Mouse (Mus musculus): ENCODE data around the gene Ddah2. TPM values are rescaled to one million over a fixed set of nuclear protein-coding genes. Genes with fewer than 3 reads are reported as not detected.

Gene Ddah2
- polyA plus RNA-seq, 2 experiments: 271 to 358 TPM

DNA sequence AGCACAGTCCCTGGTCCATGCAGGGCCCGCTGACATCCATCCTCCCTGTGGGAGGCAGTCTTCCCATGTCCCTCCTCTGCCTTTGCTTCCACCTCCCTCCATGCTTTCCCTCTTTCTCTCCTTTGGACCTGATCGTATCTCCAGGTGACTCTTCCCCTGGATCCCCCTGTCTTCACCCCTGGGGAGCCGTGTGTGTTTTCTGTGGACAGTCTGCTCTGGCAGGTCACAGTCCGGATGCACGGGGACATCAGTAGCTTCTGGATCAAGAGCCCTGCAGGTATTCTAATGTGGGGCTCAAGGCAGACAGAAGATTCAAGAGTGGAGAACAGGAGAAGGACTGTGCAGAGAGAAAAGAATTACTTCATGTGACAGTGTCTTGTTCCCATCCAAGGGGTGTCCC lies 35.6 kb upstream of the Ddah2 start:
- Histone ChIP-seq H3K36me3 (ENCODE audit: control insufficient read depth, insufficient read depth, low read length) (no peaks in the 10 kb centered on the region), H3K27me3 (ENCODE audit: control insufficient read depth, insufficient read depth, low read length) (no peaks in the 10 kb centered on the region), H3K4me2 (replicated peaks; ENCODE audit: low read depth, low read length, severe bottlenecking) (no peak overlapping the region), H3K4me3 (replicated peaks; ENCODE audit: low read length) (no peak overlapping the region), H3K27ac (replicated peaks; ENCODE audit: low read depth, low read length) (no peak overlapping the region), H3K4me1 (ENCODE audit: control insufficient read depth, insufficient read depth, low read length) (peaks cover 18% of the 10 kb centered on the region), H3K9ac (ENCODE audit: low read depth, low read length, severe bottlenecking) (no peak overlapping the region), H3K9me3 (ENCODE audit: control insufficient read depth, low read length) (no peaks in the 10 kb centered on the region)
- WGBS: 77% methylated on average over 5 of the region's 5 CpGs
- no peak for TF ChIP-seq POLR2A (IDR thresholded peaks at IDR 0.05; ENCODE audit: borderline replicate concordance, extremely low read depth, insufficient read depth, insufficient read length)
- DNase-seq (ENCODE audit: low spot score) (no peak), ATAC-seq (ENCODE audit: low FRiP score, low read depth) (no peak)

DNA sequence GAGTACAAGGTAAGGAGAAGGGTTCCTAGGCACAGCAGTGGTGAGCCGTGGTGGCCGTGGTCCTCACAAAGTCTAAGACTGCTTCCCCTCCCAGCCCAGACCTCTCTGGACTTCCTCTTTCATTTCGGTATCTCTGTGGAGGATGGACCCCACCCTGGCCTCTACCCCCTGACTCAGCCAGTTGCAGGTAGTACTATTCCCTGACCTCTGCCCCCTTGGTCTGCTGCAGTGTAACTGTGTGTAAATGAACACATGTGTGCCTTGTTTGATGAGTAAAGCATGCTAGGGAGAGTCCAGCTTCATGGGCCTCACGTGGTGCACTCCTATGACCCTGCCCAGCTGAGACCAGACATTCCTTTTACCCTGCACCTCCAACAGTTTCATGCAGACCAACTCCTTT lies 35.1 kb upstream of the Ddah2 start:
- no peak overlapping the region for H3K4me3 ChIP-seq (replicated peaks; ENCODE audit: low read length)
- TF ChIP-seq POLR2A (IDR thresholded peaks at IDR 0.05; ENCODE audit: borderline replicate concordance, extremely low read depth, insufficient read depth, insufficient read length): no peak
- H3K4me1 ChIP-seq (ENCODE audit: control insufficient read depth, insufficient read depth, low read length): peaks cover 18% of the 10 kb centered on the region
- DNase-seq (ENCODE audit: low spot score) (no peak), ATAC-seq (ENCODE audit: low FRiP score, low read depth) (no peak)
- no peaks in the 10 kb centered on the region for H3K9me3 ChIP-seq (ENCODE audit: control insufficient read depth, low read length)
- no peak overlapping the region for H3K9ac ChIP-seq (ENCODE audit: low read depth, low read length, severe bottlenecking)
- WGBS: 69% methylated on average over 4 of the region's 4 CpGs
- no peaks in the 10 kb centered on the region for H3K36me3 ChIP-seq (ENCODE audit: control insufficient read depth, insufficient read depth, low read length)
- H3K27me3 ChIP-seq (ENCODE audit: control insufficient read depth, insufficient read depth, low read length): no peaks in the 10 kb centered on the region
- H3K27ac ChIP-seq (replicated peaks; ENCODE audit: low read depth, low read length): no peak overlapping the region
- H3K4me2 ChIP-seq (replicated peaks; ENCODE audit: low read depth, low read length, severe bottlenecking): no peak overlapping the region

DNA sequence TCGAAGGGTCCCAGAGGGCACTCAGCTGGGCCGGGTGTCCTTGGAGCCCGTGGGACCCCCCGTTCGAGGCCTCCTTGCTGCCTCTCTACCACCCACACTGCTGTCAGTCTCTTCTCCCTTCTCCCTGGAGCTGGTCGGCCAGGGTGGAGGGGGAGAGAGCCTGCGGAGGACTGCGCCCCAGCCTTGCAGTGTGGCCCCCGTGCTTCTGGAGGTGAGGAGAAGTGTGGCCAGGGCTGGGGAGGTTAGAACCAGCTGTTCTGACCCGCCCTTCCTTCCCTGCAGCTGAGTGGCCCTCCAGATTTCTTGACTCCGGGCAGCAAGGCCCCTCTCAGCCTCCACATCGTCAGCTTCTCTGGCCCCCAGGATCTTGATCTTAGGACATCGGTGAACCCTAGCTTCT lies 34.6 kb upstream of the Ddah2 start:
- Histone ChIP-seq H3K4me3 (replicated peaks; ENCODE audit: low read length) (no peak overlapping the region), H3K9me3 (ENCODE audit: control insufficient read depth, low read length) (no peaks in the 10 kb centered on the region), H3K4me1 (ENCODE audit: control insufficient read depth, insufficient read depth, low read length) (peaks cover 18% of the 10 kb centered on the region), H3K4me2 (replicated peaks; ENCODE audit: low read depth, low read length, severe bottlenecking) (no peak overlapping the region), H3K9ac (ENCODE audit: low read depth, low read length, severe bottlenecking) (no peak overlapping the region), H3K27ac (replicated peaks; ENCODE audit: low read depth, low read length) (no peak overlapping the region), H3K27me3 (ENCODE audit: control insufficient read depth, insufficient read depth, low read length) (no peaks in the 10 kb centered on the region), H3K36me3 (ENCODE audit: control insufficient read depth, insufficient read depth, low read length) (no peaks in the 10 kb centered on the region)
- 66% methylated on average over 13 of the region's 13 CpGs for WGBS
- no peak for DNase-seq (ENCODE audit: low spot score)
- TF ChIP-seq POLR2A (IDR thresholded peaks at IDR 0.05; ENCODE audit: borderline replicate concordance, extremely low read depth, insufficient read depth, insufficient read length): no peak
- ATAC-seq (ENCODE audit: low FRiP score, low read depth): no peak

DNA sequence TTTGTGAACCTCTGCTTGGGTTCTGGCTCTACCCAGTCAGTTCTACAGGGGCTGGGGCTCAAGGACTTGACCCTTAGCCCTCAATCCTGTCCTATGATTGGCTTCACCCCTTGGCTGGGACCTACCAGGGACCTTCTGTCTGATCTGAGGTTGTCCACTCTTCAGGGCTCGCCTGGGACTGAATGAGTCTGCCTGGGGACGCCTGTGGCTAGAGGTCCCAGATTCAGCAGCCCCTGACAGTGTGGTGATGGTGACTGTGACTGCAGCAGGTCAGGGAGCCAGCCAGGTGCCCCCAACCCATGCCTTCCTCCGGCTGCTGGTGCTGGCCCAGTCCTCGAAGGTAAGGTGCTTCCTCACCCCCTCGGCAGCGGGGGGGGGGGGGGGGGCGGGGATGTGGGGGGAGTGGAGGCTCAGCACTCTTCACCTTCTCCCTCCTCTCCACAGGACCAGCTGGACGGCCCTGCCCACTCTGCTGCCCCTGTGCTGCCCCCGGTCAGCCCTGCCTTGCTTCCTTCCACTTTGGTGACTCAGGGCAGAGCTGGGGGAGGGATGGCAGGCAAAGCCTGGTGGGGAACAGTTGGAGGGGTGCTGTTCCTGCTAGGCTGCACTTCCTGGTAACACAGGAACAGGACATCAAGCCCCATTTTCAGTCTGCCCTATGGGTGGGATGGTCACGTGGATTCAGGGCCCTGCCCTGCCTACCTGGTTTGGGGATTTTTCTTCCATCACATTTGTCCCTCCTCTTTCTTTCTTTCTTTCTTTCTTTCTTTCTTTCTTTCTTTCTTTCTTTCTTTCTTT lies 33.9 kb upstream of the Ddah2 start:
- ATAC-seq (ENCODE audit: low FRiP score, low read depth) (no peak), DNase-seq (ENCODE audit: low spot score) (no peak)
- Histone ChIP-seq H3K4me2 (replicated peaks; ENCODE audit: low read depth, low read length, severe bottlenecking) (no peak overlapping the region), H3K36me3 (ENCODE audit: control insufficient read depth, insufficient read depth, low read length) (no peaks in the 10 kb centered on the region), H3K27me3 (ENCODE audit: control insufficient read depth, insufficient read depth, low read length) (no peaks in the 10 kb centered on the region), H3K4me3 (replicated peaks; ENCODE audit: low read length) (no peak overlapping the region), H3K4me1 (ENCODE audit: control insufficient read depth, insufficient read depth, low read length) (peaks cover 18% of the 10 kb centered on the region), H3K9me3 (ENCODE audit: control insufficient read depth, low read length) (no peaks in the 10 kb centered on the region), H3K9ac (ENCODE audit: low read depth, low read length, severe bottlenecking) (no peak overlapping the region), H3K27ac (replicated peaks; ENCODE audit: low read depth, low read length) (no peak overlapping the region)
- TF ChIP-seq POLR2A (IDR thresholded peaks at IDR 0.05; ENCODE audit: borderline replicate concordance, extremely low read depth, insufficient read depth, insufficient read length): no peak
- 85% methylated on average over 3 of the region's 10 CpGs for WGBS

DNA sequence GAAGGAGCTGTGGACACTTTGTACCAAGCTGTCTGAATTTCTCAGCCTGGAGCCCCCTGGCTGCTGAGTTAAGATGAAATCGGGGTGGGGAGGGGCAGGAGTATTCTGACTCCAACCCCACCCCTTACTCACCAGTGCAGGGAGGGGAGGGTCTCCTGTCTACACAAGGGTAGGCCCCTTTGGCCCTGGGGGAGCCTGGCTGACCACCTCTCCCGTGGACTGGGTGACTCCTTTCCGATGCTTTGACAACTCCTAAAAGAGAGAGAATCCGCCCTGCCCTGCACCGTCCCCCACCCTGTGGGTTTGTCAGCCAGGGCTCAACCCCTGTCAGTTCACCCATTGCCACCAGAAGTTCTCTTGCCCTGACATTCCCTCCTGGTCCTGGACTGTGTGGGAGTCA lies 32.6 kb upstream of the Ddah2 start:
- Histone ChIP-seq H3K36me3 (ENCODE audit: control insufficient read depth, insufficient read depth, low read length) (no peaks in the 10 kb centered on the region), H3K4me1 (ENCODE audit: control insufficient read depth, insufficient read depth, low read length) (peaks cover 18% of the 10 kb centered on the region), H3K27me3 (ENCODE audit: control insufficient read depth, insufficient read depth, low read length) (no peaks in the 10 kb centered on the region), H3K4me3 (replicated peaks; ENCODE audit: low read length) (no peak overlapping the region), H3K27ac (replicated peaks; ENCODE audit: low read depth, low read length) (no peak overlapping the region), H3K9ac (ENCODE audit: low read depth, low read length, severe bottlenecking) (no peak overlapping the region; the same call in 1 of the 2 replicates), H3K4me2 (replicated peaks; ENCODE audit: low read depth, low read length, severe bottlenecking) (0 out of 2 replicates have a peak overlapping the region, but pooled peaks have one; percentile 3), H3K9me3 (ENCODE audit: control insufficient read depth, low read length) (no peaks in the 10 kb centered on the region)
- no peak for TF ChIP-seq POLR2A (IDR thresholded peaks at IDR 0.05; ENCODE audit: borderline replicate concordance, extremely low read depth, insufficient read depth, insufficient read length)
- WGBS: 76% methylated on average over 5 of the region's 5 CpGs
- DNase-seq (ENCODE audit: low spot score) (no peak), ATAC-seq (ENCODE audit: low FRiP score, low read depth) (no peak)
